Mouse (Mus musculus): Measurements from ENCODE around the gene Slc7a5.

Gene Slc7a5

DNA sequence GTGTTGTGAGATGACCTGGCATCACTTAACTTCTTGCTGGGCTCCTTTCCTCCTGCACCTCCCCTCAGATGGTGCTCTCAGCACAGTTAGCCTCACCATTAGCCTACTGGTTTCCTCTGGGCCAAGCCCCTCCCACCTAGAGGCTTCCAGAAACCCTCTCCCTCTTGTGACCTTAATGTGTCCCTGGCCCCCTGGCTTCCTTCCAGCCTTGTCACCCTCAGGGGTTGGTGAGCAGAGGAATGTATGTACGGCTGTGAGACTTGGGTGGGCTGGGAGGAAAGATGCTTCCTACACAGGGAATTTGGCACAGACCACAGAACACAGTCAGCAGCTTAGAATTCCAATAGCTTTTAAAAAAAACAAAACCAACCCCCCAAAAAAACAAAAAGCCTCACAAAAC, 26.7 kb downstream of the Slc7a5 start:
- no peak for DNase-seq (ENCODE audit: low read depth)

DNA sequence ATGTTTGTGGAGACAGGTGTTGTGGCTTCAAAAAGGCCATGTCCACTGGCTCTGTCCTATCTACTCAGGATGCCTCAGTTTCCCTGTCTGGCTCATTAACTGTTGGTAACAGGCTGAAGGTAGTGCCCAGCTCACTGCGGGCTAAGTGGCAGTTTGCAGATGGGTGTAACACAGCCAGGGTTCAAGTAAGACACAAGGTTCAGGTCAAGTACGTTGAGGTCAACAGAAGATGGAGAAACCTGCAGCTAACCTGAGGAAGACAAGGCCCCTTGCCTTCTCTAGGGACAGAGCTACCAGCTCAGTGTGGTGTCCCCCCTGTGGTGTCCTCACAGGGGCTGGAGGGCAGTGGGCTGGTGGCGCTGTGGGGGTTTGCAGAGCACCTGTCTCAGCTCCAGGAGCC, 27.8 kb downstream of the Slc7a5 start:
- DNase-seq (ENCODE audit: low read depth): no peak

DNA sequence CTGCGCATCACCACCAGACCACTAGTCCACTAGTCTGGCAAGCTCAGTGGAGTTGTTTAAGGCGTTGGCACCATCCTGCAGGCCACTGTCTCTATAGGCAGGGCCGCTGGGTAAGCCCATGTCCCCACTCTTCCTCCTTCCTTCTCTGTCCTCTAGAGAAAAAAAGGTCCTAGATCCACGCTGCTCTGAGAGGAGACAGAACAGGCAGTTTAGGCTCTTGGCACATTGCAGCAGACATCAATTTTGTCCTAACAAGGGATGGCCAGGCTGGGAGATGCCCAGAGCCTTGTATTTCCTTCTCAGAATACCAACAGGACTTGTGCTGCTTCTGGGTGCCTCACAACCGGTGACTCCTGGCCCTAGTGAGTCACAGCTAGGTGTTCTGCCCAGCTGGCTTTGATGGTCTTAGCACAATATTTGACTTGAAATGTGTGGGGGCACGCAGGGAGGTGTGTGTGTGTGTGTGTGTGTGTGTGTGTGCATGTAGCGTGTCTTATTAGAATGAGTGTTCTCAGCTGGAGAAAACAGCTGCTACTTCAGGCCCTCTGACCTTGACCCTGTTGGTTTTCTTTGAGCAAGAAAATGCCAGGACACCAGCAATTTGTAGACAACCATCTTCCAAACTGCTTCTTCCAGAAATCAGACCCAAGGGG, 29.5 kb downstream of the Slc7a5 start:
- no peak for DNase-seq (ENCODE audit: low read depth)

DNA sequence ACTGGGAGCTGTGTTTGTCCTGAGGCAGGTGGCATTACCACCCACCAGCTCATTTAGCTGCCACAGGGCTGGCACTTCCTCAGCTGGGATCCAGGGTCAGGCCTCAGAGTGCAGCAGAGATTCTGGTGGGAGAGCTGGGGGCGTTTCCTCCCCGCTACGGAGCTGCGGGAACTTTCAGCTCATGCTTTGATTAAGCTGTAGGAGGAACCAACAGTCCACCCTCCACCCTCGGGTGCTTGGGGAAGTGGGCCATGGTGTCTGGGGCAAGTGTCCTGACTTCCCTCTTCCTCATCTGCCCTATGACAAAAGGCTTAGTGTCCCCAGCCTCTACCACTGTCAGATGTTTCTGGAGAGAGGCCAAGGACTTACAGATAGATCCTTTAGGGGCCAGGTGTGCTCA, 30.3 kb downstream of the Slc7a5 start:
- no peak for DNase-seq (ENCODE audit: low read depth)

DNA sequence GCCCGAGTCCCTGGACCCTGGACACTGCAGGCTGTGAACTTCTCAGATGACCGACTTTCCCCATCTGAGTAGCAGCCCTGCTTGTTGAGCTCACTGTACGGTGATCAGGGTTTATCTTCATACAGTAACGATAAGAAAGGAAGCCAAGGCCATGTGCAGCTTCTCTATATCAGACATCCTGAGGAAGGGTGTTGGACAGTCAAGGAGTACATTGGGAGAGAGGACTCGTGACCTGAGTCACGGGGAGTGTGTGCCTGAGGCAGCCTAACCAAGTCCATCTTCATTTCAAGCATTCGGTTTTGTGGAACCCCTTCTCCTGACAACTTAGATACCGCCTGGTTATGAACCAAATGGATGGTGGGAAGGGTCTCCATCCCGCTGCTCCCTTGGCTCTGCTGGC, 32.0 kb downstream of the Slc7a5 start:
- no peak for DNase-seq (ENCODE audit: low read depth)

DNA sequence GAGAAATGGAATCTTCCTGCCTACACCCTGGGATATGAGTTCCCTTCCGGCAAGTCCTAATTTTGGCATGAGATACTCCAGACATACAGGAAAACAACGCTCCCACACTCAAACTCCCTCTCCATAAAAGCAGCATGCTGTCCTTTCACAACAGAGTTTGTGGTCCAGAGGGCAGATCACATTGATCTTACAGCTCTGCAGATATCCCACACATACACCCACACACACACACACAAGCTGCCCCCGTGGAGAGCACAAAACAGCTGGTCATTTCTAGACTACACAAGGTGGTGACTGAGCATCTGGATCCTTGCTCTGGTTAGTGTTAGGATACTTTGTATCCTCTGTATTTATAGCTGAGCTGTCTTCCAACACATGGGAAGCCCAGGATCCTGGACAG, 32.4 kb downstream of the Slc7a5 start:
- DNase-seq (ENCODE audit: low read depth): no peak

DNA sequence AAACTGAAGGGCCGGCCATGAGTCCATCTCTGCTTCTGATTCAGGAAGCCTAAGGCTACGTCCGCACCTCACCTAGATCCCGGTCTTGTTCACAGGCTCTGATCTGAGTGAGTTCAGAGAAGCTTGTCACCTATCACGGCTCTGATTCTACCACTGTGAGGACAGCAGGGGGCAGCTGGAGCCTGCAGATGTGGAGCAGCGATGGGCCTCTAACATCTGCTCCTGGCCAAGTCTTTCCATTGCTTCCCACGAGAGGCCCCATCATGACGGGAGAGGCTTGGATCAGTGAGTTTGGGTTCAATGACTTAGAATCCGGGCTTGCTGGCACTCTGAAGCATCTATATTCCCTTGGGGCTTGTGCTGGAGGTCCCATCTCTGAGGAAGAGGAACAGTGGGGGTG, 33.5 kb downstream of the Slc7a5 start:
- DNase-seq (ENCODE audit: low read depth): no peak

DNA sequence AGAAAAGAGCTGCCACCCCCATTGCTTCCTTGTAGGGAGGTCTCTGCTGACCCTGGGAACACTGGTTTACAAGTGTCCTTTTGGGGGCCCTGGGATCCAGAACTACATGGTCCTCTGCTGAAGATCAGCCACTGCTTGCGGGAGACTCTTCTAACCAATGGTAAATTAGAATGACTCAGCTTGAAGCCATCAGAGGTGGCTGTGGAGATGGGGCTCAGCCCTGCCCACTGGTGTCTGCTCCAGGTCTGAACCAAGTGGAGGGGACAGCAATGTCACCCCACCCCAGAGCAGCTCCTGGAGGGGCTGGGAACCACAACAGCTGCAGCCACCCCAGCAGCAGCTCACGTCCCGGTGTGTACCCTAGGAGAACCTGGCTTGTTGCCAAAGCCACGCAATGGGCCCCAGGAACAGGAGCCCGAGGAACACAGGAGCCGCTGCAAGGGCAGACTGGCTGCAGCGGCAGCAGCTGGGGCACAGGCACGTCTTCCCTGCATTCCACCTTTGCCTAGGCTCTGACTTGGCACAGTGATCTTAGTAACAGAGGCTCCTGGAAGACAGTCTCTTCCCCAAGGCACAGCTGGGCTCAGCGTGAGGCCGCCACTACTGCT, 35.6 kb downstream of the Slc7a5 start:
- DNase-seq (ENCODE audit: low read depth): no peak

DNA sequence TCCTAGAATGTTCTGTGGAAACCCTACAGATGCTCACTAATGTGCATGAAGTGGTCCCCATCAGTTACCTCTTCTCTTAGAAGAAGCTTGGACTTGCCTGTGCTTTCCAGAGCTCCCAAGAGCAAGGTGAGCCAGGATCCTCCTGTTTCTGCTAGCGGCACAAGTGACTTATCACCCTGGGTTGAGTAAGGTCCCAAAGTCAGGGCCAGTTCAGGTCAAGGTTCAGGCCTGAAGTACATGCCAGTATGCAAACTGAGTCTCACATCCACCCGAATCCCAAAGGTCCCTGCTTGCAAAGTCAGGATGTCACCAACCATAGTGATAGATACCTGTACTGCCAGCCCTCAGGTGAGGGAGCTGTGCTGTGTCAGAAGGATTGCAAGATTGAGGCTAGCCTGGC, 37.3 kb downstream of the Slc7a5 start:
- DNase-seq (ENCODE audit: low read depth): no peak

DNA sequence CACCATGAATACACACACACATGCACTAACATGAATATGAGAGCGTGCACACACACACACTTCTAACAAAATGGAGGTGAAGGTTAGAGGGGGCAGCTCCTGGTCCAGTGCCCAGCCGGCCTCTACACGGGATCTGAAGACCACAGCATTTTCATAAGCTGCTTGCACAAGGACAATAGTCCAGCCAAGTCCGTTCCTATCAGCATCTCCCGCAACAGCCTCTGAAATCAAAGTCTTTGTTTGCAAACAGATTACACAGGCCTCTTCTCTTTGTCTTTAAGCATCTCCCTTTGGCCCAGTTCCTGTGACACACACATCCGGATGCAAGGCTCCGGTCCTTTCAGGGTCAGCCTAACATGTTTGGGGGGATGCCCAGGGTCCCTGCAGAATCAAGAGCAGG, 38.6 kb downstream of the Slc7a5 start:
- DNase-seq (ENCODE audit: low read depth): no peak

DNA sequence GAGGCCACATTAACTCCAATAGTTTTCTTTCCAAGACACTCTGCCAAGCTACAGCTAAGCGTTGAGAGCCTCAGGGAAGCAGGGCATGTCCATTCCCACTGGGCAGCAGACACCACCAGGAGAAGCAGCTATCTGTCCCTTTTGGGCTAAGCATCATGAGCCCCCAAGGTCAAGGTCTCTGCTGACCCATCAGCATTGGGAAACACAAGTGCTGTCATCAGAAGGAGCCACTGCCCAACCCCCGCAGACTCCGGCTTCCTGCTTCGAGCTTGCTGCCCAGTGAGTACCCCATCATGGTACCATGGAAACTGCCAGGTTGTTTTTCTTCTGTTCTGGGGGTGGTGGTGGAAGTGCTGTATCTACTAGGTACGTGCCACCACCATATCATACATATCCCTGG, 39.3 kb downstream of the Slc7a5 start:
- no peak for DNase-seq (ENCODE audit: low read depth)

DNA sequence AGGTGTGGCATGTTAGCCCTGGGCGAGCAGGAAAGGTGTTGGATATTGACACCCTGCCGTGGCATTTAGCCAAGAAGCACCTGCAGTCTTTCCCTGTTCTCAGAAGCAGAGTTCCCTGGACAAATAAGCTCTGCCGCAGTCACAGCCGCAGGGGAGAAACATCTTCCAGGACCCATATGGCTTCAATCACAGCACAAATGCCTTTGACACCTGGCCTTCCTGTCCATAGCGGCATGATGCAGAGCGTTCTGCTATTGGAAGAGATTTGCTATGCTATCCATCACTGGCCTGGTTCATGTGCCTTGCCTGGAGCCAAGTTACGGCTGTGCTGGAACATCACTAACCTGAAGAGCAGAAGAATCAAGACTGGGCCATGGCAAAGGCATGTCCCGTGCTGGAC, 42.1 kb downstream of the Slc7a5 start:
- DNase-seq (ENCODE audit: low read depth): no peak

DNA sequence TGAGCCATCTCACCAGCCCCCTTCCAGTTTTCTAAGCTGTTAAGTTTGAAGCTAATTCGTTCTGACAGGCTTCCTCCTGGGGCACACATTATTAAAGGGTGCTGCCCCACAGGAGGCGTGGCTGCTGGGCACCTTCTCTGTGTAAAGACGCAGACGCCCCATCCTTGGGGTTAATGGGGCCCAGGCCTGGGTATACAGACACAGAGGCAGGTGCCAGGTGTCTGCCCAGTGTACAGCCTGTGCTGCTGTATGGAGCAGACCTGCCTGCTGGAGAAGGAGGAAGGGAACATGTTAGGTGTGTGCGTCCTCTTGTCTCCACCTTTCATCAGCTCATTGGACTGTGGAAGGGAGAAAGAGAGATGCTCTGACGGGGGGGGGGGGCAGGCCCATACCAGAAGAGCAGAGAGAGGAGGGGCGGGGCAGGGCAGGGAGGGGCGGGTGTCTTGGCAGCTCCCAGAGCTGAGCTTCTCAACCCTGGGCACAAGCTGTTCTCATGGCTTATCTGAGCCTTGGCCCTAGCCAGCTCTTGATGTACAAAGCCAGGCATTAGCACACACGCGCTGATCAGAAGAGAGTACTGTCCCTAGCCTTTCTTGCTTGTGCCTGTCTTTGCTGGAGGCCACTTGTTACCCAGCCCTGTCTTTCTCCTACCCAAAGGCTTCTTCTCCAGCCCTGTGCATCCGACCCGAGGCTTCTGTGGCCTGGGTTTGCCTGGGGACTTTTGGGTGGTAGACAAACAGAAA, 45.5 kb downstream of the Slc7a5 start:
- no peak for DNase-seq (ENCODE audit: low read depth)

DNA sequence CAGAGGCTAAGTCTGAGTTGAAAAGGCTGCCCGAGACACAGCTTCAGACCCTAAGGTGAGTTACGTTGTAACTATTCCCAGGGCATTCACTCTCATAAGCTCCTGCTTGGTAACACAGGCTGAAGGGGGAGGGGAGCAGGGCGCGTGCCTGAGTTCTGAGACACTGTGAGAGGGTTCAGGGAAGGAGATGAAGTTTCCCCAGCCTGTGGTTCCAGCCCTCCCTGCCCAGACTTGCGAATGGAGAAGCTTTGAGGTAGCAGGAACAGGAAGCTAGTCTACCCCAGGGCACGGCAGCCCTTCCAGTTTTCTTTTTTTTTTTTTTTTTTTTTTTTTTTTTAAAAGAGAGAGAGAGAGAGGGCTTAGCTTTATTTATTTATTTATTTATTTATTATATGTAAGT, 46.2 kb downstream of the Slc7a5 start:
- no peak for DNase-seq (ENCODE audit: low read depth)

DNA sequence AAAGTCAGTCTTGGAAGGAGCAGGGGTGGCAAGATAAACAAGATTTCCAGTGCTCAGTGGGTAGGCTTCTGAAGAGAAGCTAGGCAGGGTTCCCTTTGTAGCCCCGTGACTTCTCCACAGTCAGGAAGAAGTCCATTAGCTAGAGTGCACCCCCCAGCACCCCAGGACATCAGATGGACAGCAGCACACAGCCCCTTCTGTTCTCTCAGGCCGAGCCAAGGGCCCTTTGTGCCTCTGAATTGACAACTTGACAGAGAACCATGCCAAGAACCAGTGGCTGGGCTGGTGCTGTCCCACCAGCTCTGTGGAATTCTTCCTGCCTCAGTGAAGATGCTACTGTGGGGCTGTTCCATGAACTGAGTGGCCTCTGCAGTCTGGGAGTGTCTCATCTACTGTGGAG, 49.7 kb downstream of the Slc7a5 start:
- no peak for DNase-seq (ENCODE audit: low read depth)

DNA sequence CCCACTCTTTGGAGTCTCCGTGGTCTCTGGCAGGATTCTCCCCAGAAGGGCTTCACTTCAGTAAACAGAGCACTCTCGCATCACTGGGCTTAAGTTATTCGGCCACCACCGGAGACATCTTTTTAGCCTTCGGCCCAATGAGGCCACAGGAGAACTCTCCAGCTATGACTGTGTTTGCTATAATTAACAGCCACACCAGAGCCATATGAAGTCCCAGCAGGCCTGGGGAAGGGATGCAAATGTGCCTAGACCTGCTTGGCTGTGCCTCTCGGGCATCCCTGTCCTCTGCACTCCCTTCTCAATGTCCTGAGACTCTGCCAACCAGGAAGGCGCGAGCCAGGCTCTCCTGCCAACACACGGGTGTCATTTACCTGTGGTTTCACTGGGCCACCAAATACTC, 50.2 kb downstream of the Slc7a5 start:
- no peak for DNase-seq (ENCODE audit: low read depth)

DNA sequence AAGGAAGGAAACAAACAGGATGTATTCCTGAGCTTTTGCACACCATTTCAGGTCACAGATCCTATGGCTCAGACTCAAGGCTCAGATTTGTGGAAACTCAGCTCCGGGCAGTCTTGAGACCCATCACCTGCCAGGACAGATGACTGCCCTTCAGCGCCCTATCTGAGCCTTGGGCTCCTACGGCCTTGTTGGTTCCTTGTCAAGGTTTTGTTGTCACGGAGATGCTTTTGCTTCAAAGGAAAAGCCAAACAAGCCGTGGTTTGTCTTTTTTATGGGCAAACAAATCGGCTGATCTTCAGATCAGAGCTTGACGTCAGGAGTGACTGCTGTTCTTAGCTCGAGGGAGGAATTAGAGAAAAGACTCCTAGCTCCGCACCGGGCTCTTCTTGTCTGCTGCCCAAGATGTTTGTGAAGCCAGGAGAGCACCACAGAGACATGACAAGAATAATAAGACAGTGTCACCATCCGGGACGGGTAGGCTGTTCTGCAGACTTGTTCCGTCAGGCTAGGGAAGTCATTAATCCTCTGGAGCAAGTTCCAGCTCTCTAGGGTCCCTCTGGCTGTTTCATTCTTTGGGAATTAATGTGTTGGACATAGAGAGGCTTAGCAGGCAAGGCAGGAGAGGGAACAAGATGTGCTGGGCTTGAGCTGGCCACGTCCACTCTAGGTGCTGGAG, 51.3 kb downstream of the Slc7a5 start:
- no peak for DNase-seq (ENCODE audit: low read depth)

DNA sequence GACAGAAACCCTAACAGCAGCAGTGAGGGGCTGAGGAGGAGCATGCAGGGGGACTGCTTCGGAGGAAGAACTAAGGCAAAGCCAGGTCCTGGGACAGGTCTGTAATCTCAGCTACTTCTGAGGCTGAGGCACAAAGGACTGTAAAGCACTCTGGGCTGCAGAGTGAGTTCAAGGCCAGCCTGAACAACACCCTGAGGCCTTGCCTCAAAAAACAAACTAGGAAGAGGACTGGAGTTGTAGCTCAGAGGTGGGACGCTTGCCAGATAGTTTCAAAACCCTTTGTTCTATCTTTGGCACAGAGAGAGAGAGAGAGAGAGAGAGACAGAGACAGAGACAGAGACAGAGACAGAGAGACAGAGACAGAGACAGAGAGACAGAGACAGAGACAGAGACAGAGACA, 53.9 kb downstream of the Slc7a5 start:
- no peak for DNase-seq (ENCODE audit: low read depth)

DNA sequence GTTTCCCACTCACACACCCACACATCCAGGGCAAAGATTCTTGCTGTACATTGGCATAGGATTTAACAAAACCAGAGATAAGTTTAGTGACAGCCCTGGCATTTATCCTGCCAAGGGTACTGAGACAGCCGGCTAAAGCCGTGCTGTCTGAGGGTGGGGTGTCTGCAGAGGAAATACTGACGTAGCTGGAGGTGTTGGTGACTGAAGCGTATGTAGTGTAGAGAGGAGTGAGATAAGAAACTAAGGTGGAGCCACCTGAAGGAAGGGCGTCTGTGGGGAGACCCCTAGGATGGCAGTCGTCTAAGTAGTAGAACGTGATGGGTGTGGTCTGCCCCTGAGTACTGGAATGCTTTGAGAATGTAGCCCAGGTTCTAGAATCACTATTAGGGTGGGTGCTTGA, 55.0 kb downstream of the Slc7a5 start:
- no peak for DNase-seq (ENCODE audit: low read depth)

DNA sequence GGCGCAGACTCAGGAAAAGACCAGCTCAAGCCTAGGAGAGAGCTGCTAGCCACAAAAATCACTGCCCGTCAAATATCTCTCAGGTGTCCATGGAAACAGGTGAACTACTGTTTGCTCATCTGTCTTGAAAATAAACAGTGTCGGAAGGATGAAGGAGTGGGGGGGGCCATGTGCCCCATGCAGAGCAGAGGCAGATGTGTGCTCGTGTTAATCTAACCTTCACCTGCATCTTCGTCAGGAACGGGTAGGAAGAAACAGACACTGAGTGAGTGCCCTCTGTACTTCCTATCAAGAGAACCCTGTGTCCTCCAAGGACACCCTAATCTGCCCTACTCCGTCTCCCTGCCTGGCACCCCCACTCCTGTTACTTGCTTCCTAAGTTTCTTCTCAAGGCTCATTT, 55.8 kb downstream of the Slc7a5 start:
- no peak for DNase-seq (ENCODE audit: low read depth)

DNA sequence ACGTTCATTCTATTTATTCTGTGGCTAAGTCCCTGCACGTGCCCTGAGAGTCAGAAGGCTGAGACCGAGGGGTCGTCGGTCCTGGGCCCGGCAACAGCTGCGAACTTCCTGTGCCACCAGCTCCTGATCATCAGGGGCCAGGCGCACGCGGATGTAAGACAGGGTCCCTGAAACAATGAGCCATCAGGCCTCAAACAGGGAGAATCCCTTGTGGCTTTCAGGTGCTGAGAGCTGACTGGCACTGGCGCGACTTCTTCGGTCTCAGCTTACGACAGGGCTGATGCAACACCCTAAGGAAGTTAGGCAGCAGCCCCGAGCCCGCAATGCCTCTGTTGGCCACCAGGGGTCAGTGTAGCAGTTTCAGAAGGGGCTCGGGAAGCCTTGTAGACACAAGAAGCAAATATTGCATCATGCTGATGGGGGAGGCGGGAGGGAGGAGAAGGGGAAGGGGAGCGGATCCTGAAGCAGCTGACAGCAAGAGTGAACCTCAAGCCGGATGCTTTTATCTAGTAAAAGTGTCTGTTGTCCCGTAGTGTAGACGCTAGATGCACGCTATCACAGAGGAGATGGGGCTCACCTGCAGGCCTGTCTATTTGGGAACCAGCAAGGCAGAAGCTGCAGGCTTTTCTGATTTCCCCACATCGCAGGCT, 56.5 kb downstream of the Slc7a5 start:
- peak; percentile 98 for DNase-seq (ENCODE audit: low read depth)

DNA sequence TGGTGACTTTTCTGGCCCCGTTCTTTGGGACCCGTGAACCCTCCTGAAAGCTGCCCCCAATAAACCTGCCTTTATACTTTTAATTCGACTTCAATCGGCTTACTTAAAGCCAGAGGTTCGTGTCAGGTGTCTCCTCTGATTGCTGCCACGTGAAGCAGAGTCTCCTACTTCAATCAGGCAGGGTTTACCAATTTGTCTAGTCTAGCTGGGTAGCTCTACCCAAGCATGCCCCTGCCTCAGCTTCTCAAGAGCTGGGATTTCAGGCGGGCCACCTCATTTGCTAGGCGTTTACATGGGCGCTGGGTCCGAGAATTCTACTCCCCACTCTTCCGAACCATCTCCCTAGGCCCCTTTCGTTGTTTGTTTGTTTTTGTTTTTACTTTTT, 57.1 kb downstream of the Slc7a5 start:
- DNase-seq (ENCODE audit: low read depth): no peak

DNA sequence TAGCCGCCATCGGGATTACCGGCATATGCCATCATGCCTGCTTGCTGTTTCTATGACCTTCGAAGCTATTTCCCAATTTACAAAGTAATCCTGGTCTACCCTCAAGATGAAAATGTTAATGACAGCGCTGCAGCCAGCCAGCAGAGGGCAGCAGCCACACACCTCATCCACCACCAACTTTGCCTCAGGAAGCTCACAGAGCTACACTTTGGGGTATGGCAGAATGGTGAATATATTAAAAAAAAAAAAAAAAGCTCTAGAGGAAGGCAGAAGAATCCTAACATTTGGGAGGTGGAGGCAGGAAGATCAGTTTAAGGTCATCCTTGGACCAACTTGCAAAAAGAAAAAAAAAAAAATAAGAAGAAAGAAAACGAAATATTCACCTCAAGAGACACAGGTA, 57.5 kb downstream of the Slc7a5 start:
- DNase-seq (ENCODE audit: low read depth): peak; percentile 70
